7 mouse cellular contexts compared by ENCODE assay signal in the genomic region with DNA sequence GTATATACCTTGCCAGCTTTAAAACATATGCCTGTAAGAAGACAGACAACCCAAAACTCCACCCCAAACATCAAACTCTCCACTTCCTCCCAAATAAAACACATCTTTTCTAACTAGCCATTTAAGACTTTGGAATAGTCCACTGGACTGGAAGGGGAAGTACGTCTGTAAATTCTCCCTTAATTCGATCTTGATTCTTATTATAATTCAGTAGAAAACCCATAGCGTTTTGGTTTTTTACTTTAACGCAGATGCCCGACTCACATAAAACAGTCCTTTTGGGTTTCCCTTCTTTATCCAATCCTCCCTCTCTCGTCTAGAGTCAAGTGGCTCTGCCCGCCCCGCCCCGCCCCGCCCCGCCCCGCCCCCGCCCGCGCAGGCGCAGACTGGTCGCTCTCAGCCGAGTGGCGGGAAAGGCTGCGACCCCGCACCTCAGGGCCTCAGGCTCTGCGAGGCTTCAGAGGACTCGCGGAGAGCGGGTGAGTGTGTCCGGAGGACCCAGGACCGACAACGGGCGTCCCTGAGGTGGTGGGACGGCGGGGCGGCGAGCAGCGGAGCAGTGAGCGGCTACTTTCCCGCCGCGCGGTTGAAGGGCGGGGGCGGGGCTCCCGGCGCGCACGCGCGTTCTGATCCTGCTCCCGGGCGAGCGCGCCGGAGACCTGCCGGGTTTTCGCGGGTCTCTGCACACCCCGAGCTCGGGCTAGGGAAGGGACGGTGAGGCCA. TPM values are rescaled to one million over a fixed set of nuclear protein-coding genes. Genes with fewer than 3 reads are reported as not detected.
DNase-seq lines count a peak whose midpoint lies in the region; ATAC-seq lines count a peak whose summit lies in the region.

Gene Timeless (plus strand): TSS at position 369 of the 723 bp plus-strand sequence.

- ATAC-seq in midbrain, embryonic 12.5 days (ENCODE audit: low FRiP score, low read depth): peak; percentile 92

- peak within 1 kb of the TSS; percentile 92 for H3K4me3 ChIP-seq in embryonic facial prominence, embryonic 10.5 days
- peak within 1 kb of the TSS; percentile 82 for H3K4me3 ChIP-seq in limb, embryonic 10.5 days
- peak within 1 kb of the TSS; percentile 77 for H3K4me3 ChIP-seq in midbrain, embryonic 12.5 days

- H3K4me1 ChIP-seq in embryonic facial prominence, embryonic 10.5 days: peaks cover 44% of the 10 kb centered on the region
- peaks cover 40% of the 10 kb centered on the region for H3K4me1 ChIP-seq in limb, embryonic 10.5 days
- H3K4me1 ChIP-seq in midbrain, embryonic 12.5 days: peaks cover 20% of the 10 kb centered on the region

- H3K9me3 ChIP-seq in embryonic facial prominence, embryonic 10.5 days: no peaks in the 10 kb centered on the region
- H3K9me3 ChIP-seq in limb, embryonic 10.5 days (replicated peaks): no peaks in the 10 kb centered on the region
- no peaks in the 10 kb centered on the region for H3K9me3 ChIP-seq in midbrain, embryonic 12.5 days

- DNase-seq in adrenal gland, postnatal 14 days: peak; percentile 92
- DNase-seq in embryonic facial prominence, embryonic 10.5 days (ENCODE audit: low spot score): peak; percentile 90
- peak; percentile 99 for DNase-seq in heart, adult 11 months
- peak; percentile 78 for DNase-seq in kidney, adult 11 months
- DNase-seq in limb, embryonic 10.5 days (ENCODE audit: low spot score): peak; percentile 90
- DNase-seq in skeletal muscle tissue, adult 2 months (ENCODE audit: low read depth, low spot score): peak; percentile 54

- WGBS in embryonic facial prominence, embryonic 10.5 days: under 1% methylated on average over 58 of the region's 58 CpGs
- under 1% methylated on average over 57 of the region's 58 CpGs for WGBS in limb, embryonic 10.5 days
- WGBS in midbrain, embryonic 12.5 days: under 1% methylated on average over 56 of the region's 58 CpGs

- H3K9ac ChIP-seq in midbrain, embryonic 12.5 days (replicated peaks): peak within 1 kb of the TSS; percentile 63

- H3K27ac ChIP-seq in embryonic facial prominence, embryonic 10.5 days (replicated peaks): peak within 1 kb of the TSS; percentile 100
- peak within 1 kb of the TSS; percentile 99 for H3K27ac ChIP-seq in limb, embryonic 10.5 days
- peak within 1 kb of the TSS; percentile 92 for H3K27ac ChIP-seq in midbrain, embryonic 12.5 days (replicated peaks)

- peaks cover 21% of the 10 kb centered on the region for H3K36me3 ChIP-seq in embryonic facial prominence, embryonic 10.5 days (replicated peaks)
- H3K36me3 ChIP-seq in limb, embryonic 10.5 days: peaks cover 20% of the 10 kb centered on the region
- H3K36me3 ChIP-seq in midbrain, embryonic 12.5 days: no peaks in the 10 kb centered on the region

- H3K4me2 ChIP-seq in midbrain, embryonic 12.5 days (replicated peaks): peak within 1 kb of the TSS; percentile 57

- H3K27me3 ChIP-seq in embryonic facial prominence, embryonic 10.5 days (replicated peaks; ENCODE audit: low read depth, poor library complexity, severe bottlenecking): no peaks in the 10 kb centered on the region
- H3K27me3 ChIP-seq in limb, embryonic 10.5 days (ENCODE audit: low read depth, poor library complexity, severe bottlenecking): no peaks in the 10 kb centered on the region
- H3K27me3 ChIP-seq in midbrain, embryonic 12.5 days: no peaks in the 10 kb centered on the region

RNA-seq across cellular contexts. Expression of gene Timeless, which starts in this region (rescaled TPM):
- total RNA-seq in adrenal gland, postnatal 14 days (2021): 16.5 and 19.3 TPM in 2 replicates
- 95.9 and 103 TPM in 2 replicates for polyA plus RNA-seq in embryonic facial prominence, embryonic 10.5 days (2016; fragmentation: Nextera tagmentation; extraction: Ambion mirVana)
- 127 and 135 TPM in 2 replicates for polyA plus RNA-seq in limb, embryonic 10.5 days (2016; fragmentation: Nextera tagmentation; extraction: Ambion mirVana)
- 54.9 and 58.4 TPM in 2 replicates for polyA plus RNA-seq in midbrain, embryonic 12.5 days (2016; fragmentation: Nextera tagmentation; extraction: Ambion mirVana)

Comparison
In these comparisons a context has a peak if more than half of its experiments do, and no peak if none do; other contexts are left out.
1. Peak in every context shown above with its lines: DNase-seq, ATAC-seq, H3K4me3 ChIP-seq and H3K27ac ChIP-seq.